Mouse (Mus musculus) liver, embryonic 12.5 days (tissue): ENCODE measurements around the gene Arpc2. TPM values are rescaled to one million over a fixed set of nuclear protein-coding genes. Genes with fewer than 3 reads are reported as not detected.

ENCODE experiments used
- ATAC-seq: fragments of 200-750 bp; cut with Nextera tagmentation; 2 replicates; pipeline ENCODE4 v1.8.0; 2017; ENCODE audit warnings: moderate number of reproducible peaks, mild to moderate bottlenecking, moderate library complexity
- H3K27ac ChIP-seq: fragments of 300-500 bp; sonication (generic); 2 replicates; pipeline ENCODE4 v1.5.1; 2016; ENCODE audit warnings: mild to moderate bottlenecking
- H3K27me3 ChIP-seq: fragments of 300-500 bp; sonication (generic); replicated peaks from 2 replicates; pipeline ENCODE4 v1.6.1; 2016; ENCODE audit warnings: mild to moderate bottlenecking, moderate library complexity
- H3K36me3 ChIP-seq: fragments of 300-500 bp; sonication (generic); 2 replicates; pipeline ENCODE4 v1.6.1; 2016; ENCODE audit warnings: mild to moderate bottlenecking, moderate library complexity
- H3K4me1 ChIP-seq: fragments of 300-500 bp; sonication (generic); 2 replicates; pipeline ENCODE4 v1.6.1; 2016
- H3K4me2 ChIP-seq: fragments of 300-500 bp; sonication (generic); 2 replicates; pipeline ENCODE4 v1.6.1; 2016; ENCODE audit warnings: mild to moderate bottlenecking, moderate library complexity
- H3K4me3 ChIP-seq: fragments of 300-500 bp; sonication (generic); 2 replicates; pipeline ENCODE4 v1.5.1; 2016; ENCODE audit warnings: mild to moderate bottlenecking, moderate library complexity
- H3K9ac ChIP-seq: fragments of 300-500 bp; sonication (generic); 2 replicates; pipeline ENCODE4 v1.6.1; 2016; ENCODE audit warnings: mild to moderate bottlenecking, moderate library complexity
- H3K9me3 ChIP-seq: fragments of 300-500 bp; sonication (generic); replicated peaks from 2 replicates; pipeline ENCODE4 v1.6.1; 2016; ENCODE audit warnings: mild to moderate bottlenecking, moderate library complexity
- WGBS: fragments of 180-500 bp; shearing (Covaris S2); methylation state at CpG from one replicate; pipeline ENCODE4 v1.1.7; 2016; ENCODE audit not compliant: insufficient replicate concordance; 5-methylcytosine and 5-hydroxymethylcytosine counted together
- polyA plus RNA-seq: library from polyadenylated mRNA; unstranded; fragments of >200 nt; fragmentation: Nextera tagmentation; extraction: Ambion mirVana; gene quantifications from 2 replicates; pipeline ENCODE4 v1.2.1, GENCODE M21; 2016

The Arpc2 gene
- polyA plus RNA-seq, 1 experiment from 2014 or later, result 268 TPM

DNA sequence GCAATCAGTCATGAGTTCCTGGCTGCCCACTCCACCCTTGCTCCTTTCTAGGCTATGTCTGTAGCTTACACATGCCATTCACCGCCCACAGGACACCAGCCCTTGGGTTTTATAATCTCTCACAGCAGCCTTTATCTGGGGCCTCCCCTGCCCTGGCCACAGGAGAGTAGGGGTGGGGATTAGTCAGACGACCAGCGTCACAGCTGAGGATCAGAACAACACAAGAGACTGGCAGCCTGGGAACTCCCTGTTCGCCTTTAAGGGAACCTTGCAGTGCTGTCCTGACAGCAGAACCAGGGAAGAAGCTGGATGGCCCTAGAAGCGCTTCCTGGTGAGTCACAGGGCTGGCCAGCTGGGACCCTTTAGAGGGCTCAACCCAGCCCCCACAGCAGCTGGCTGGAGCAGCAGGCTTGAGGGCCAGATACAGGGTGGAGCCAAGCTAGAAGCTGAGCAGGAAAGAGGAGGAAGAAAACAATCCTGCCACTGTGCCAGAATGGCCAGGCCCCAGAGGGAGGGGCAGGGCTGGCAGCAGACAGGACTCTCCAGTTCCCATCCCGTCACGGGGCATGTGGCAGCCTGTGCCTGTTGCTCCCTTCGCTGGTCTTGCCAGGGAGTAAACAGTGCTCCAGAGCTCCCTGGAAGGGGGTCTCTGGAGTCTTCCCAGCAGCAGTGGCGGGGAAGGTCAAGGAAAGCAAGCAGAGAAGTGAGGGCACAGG lies 59.7 kb downstream of the Arpc2 start:
- Histone ChIP-seq H3K9me3 (no peaks in the 10 kb centered on the region), H3K4me1 (peaks cover 80% of the 10 kb centered on the region), H3K27me3 (no peaks in the 10 kb centered on the region), H3K36me3 (peaks cover 41% of the 10 kb centered on the region), H3K4me2 (peak overlapping the region; percentile 87), H3K27ac (peak overlapping the region; percentile 99), H3K4me3 (peak overlapping the region; percentile 62), H3K9ac (peak overlapping the region; percentile 78)
- 14% methylated on average over 9 of the region's 9 CpGs for WGBS
- peak; percentile 97 for ATAC-seq

DNA sequence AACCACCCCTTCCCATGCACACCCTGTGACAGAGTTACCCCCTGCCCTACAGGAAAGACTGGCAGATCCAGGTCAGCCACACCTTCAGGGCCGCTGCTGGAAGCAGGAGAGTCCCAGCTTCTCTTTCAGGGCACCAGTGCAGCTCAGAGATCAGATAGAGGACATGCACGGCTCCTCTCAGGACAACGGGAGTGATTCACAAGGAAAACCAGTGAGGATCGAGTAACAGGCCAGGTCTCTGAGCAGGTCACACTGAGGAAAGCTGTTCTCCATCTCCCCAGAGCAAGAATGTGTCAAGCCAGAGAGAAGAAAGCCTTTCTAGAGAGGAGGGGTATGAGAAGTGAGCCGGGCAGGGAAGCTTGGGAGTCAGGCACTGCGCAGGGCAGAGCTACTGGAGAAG lies 60.6 kb downstream of the Arpc2 start:
- 54% methylated on average over 6 of the region's 6 CpGs for WGBS

DNA sequence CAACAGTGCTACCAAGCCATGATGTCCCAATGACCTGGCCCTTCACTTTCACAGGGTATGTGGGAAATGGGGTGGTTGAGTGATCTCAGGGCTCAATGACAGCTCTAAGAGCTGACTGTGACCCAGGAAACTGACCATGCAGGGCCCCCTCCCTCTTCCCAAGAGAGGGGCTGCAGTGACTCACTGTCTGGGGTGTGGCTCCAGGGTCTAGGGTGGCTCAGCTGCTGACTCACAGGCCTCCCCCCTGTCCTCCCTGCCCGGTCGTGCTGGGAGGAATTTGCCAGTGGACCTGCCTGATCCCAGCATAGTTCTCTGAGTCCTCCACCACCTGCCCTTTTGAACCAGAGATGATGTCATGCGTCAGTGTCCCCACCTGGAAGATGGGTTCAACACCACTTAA lies 61.4 kb downstream of the Arpc2 start:
- peak overlapping the region; percentile 62; the same call in 1 of the 2 replicates for H3K4me3 ChIP-seq
- no peaks in the 10 kb centered on the region for H3K9me3 ChIP-seq
- H3K9ac ChIP-seq, result peak overlapping the region; percentile 78; the same call in 1 of the 2 replicates
- peak overlapping the region; percentile 99 for H3K27ac ChIP-seq
- H3K27me3 ChIP-seq, result no peaks in the 10 kb centered on the region
- 42% methylated on average over 3 of the region's 3 CpGs for WGBS
- no peak for ATAC-seq
- peak overlapping the region; percentile 87 for H3K4me2 ChIP-seq
- H3K36me3 ChIP-seq, result peaks cover 24% of the 10 kb centered on the region
- H3K4me1 ChIP-seq, result peaks cover 90% of the 10 kb centered on the region

More for the DNA sequence above, 60.6 kb downstream of the Arpc2 start:
- Histone ChIP-seq H3K9me3 (no peaks in the 10 kb centered on the region), H3K9ac (peak overlapping the region; percentile 78), H3K4me1 (peaks cover 83% of the 10 kb centered on the region), H3K27ac (peak overlapping the region; percentile 99), H3K36me3 (peaks cover 32% of the 10 kb centered on the region), H3K4me3 (peak overlapping the region; percentile 62), H3K27me3 (no peaks in the 10 kb centered on the region), H3K4me2 (peak overlapping the region; percentile 87)
- ATAC-seq, result no peak

DNA sequence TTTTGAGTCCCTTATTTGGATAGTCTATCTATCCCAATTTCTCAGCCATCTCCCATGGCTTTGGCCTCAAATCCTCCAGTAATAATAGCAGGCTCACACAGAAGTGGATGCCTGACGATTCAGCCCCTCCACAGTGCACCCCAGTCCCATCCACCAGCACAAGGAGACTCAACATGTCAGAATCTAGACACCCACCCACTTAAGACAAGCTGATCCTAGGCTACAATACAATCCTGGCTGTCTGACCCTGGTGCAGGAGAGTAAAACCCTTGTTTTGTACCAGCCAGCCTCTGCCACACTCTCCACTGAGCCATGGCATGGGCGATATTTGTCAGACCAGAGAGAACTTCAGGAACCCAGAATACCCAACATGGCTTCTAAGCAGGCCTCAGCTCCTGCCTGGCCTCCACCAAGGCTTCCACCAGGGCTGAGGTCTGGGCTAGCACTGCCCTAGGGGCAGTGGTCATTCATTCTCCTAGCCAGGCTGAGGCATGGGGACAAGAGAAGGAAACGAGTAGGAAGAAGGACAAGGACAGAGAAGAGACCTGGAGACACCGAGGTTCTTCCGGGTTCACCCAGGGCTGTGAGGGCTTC lies 62.4 kb downstream of the Arpc2 start:
- ATAC-seq, result no peak
- H3K9ac ChIP-seq, result no peak overlapping the region
- H3K4me2 ChIP-seq, result no peak overlapping the region

DNA sequence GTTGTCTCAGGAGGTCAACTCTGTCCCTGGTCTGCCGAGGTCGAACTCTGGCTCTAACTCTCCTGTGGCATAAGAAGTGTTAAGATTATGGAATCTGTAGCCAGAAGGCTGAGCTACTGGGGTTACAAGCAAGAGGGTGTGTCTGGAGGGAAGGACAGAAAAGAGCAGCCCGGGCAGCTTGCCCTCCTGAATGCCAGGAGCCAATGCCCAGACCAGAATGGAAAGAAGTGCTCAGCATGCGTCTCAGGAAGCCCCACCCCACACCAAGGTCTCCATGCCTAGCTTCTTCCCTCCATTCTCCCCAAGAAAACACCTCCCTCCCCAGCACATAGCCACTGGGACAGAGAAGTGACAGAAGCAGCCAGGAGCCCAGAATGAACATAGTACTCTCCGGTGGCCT lies 63.1 kb downstream of the Arpc2 start:
- Histone ChIP-seq H3K27ac (no peak overlapping the region), H3K9me3 (no peaks in the 10 kb centered on the region), H3K4me2 (no peak overlapping the region), H3K9ac (peak overlapping the region; percentile 31; the same call in 1 of the 2 replicates), H3K4me3 (no peak overlapping the region), H3K36me3 (peaks cover 8% of the 10 kb centered on the region), H3K27me3 (no peaks in the 10 kb centered on the region), H3K4me1 (peaks cover 96% of the 10 kb centered on the region)
- ATAC-seq, result no peak
- 74% methylated on average over 5 of the region's 5 CpGs for WGBS

More for the DNA sequence above, 62.4 kb downstream of the Arpc2 start:
- Histone ChIP-seq H3K4me3 (no peak overlapping the region), H3K4me1 (peaks cover 98% of the 10 kb centered on the region), H3K27me3 (no peaks in the 10 kb centered on the region), H3K36me3 (peaks cover 15% of the 10 kb centered on the region), H3K9me3 (no peaks in the 10 kb centered on the region), H3K27ac (peak overlapping the region; percentile 99; the same call in 1 of the 2 replicates)
- WGBS, result 82% methylated on average over 5 of the region's 5 CpGs

DNA sequence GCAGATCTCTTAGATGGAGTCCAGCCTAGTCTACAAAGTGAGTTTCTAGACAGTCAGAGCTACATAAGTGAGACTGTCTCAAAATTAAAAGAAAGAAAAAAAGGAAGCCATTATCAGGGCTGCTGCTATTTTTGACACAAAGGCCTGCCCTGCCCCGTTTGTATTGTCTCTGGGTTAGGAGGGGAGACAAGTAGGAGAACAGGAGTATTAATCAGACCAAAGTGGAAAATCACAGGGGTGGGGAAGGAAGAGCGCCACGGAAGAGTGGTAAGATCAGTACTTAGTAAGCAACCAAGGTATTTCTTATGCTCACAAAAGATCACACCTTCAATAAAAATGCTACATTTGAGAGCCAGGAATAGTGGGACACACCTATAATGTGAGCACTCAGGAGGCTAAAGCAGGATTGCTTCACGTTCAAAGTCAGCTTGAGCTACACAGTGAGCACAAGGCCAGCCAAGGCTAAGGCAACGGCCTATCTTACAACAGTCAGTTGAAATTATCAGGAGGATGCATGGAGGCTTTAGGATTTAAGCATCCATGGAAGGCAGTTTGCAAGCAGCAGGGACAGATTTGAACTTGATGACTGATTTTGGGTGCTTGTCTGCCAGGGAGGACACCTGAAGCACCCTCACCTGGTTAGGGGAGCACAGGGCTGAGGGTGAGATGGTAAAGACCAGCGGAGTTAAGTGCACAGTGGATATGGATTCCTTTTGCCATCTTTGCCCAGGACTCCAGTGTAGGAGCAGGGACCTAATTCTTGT lies 64.6 kb downstream of the Arpc2 start:
- Histone ChIP-seq H3K4me3 (no peak overlapping the region), H3K9me3 (no peaks in the 10 kb centered on the region), H3K4me1 (peaks cover 91% of the 10 kb centered on the region), H3K36me3 (no peaks in the 10 kb centered on the region), H3K27me3 (no peaks in the 10 kb centered on the region), H3K9ac (no peak overlapping the region), H3K27ac (0 out of 2 replicates have a peak overlapping the region, but pooled peaks have one; percentile 9), H3K4me2 (no peak overlapping the region)
- no peak for ATAC-seq
- WGBS, result 56% methylated on average over 6 of the region's 6 CpGs

DNA sequence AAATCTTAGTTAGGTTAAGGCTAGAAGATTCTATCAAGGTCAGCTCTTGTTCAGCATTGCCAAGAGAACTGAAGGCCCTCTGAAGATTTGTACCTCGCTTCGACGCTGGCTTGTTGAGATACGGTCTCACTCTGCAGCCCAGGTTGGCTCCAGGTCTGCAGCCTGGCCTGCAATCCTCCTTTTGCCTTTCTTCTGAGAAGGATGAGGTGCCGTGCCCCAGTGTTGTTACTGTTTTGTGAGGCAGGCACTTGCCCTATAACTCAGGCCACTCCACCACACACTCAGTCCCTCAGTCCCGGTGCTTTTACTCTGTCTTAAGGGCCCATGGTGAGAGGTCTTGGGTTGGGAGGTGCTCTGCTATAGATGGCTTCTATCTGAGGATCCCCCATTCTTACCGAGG lies 66.3 kb downstream of the Arpc2 start:
- Histone ChIP-seq H3K36me3 (no peaks in the 10 kb centered on the region), H3K4me3 (no peak overlapping the region), H3K4me1 (peaks cover 77% of the 10 kb centered on the region), H3K4me2 (no peak overlapping the region), H3K27ac (peak overlapping the region; percentile 32; the same call in 1 of the 2 replicates), H3K27me3 (no peaks in the 10 kb centered on the region), H3K9me3 (no peaks in the 10 kb centered on the region), H3K9ac (no peak overlapping the region)
- ATAC-seq, result no peak
- WGBS, result 82% methylated on average over 7 of the region's 7 CpGs

DNA sequence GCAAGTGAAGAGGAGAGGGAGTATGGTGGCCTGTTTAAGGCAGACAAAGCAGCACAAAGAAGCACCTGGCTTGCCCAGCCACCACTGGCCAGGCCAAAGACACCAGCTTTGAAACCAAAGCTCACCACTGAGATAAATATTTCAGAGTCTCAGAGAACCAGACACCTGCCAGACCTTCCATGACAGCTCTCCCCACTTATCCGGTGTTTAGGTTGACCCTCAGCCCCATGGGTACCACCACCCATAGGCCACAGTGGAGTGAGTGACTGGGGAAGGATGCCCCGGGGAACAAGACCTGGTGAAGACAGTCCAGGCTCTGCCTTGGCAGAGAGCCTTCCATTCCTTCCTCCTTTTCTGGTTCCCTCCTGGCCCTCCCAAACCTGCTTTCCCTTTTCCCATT lies 67.0 kb downstream of the Arpc2 start:
- Histone ChIP-seq H3K27me3 (no peaks in the 10 kb centered on the region), H3K9ac (no peak overlapping the region), H3K4me1 (peaks cover 77% of the 10 kb centered on the region), H3K9me3 (no peaks in the 10 kb centered on the region), H3K36me3 (no peaks in the 10 kb centered on the region), H3K4me3 (peak overlapping the region; percentile 71; the same call in 1 of the 2 replicates), H3K27ac (peak overlapping the region; percentile 32; the same call in 1 of the 2 replicates), H3K4me2 (peak overlapping the region; percentile 95)
- 73% methylated on average over 2 of the region's 2 CpGs for WGBS
- ATAC-seq, result no peak

DNA sequence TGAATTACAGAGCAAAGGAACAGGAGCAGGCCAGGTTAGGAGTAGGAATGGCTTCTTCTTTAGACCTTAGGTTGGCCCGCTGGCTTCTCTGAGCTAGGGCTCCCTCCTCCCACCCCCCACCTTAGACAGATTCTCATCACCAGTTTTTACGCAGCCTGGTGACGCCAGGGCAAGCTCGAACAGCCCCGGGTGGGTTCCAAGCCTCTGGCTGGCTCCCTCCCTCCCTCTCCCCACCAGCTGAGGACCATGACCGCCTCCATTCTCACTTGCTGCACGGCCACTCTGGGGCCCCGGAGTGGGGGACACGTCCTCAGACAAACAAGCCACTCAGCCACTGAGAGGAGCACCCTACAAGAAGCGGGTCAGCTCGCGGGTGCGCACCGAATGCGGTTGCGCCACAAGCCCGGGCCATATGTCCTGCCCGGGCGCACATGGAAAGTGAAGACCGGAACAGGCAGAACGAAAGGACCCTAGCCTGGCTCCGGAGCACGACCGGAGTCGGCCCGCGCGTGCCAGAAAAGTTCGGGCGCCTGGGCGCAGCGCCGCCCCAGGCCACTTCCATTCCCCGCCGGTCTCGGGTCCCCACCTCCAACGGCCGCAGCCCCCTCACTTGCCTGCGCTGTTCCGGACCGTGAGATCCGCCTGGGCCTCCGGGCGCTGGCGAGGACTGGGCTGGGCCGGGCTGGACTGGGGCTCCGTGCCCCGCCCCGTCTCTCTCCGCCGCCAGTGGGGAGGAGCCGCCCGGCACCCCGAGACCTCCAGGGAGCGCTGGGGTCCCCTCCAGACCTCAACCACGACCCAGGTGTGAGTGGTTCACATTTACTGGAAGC lies 67.8 kb downstream of the Arpc2 start:
- ATAC-seq, result peak; percentile 90
- Histone ChIP-seq H3K27ac (peak overlapping the region; percentile 76), H3K9me3 (no peaks in the 10 kb centered on the region), H3K9ac (peak overlapping the region; percentile 87), H3K4me1 (peaks cover 75% of the 10 kb centered on the region), H3K27me3 (no peaks in the 10 kb centered on the region), H3K36me3 (no peaks in the 10 kb centered on the region), H3K4me2 (peak overlapping the region; percentile 95), H3K4me3 (peak overlapping the region; percentile 71)
- under 1% methylated on average over 56 of the region's 56 CpGs for WGBS

DNA sequence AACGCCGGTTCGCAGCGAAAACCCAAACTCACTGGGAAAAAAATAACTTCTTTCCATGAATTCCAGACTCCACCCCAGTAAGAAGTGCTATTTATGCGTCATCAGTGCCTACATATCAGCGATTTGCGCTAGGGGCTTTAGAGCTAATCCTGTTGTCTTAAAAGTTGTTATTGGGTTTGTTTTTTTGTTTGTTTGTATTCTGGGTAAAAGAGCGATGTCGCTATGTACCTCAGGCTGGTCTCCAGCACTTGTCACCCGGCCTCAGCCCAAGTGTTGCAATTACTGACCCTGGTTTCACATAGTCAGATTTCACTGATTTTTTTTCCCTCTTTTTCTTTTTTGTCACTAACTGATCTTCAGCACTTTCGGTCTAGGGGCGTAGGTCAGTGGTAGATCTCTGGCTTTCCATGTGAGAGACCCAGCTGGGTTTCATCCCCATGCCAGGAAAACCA lies 68.5 kb downstream of the Arpc2 start:
- Histone ChIP-seq H3K27ac (peak overlapping the region; percentile 76), H3K4me1 (peaks cover 71% of the 10 kb centered on the region), H3K27me3 (no peaks in the 10 kb centered on the region), H3K9ac (peak overlapping the region; percentile 87), H3K4me3 (peak overlapping the region; percentile 71), H3K4me2 (peak overlapping the region; percentile 95), H3K36me3 (no peaks in the 10 kb centered on the region), H3K9me3 (no peaks in the 10 kb centered on the region)
- ATAC-seq, result peak; percentile 21; the same call in 1 of the 2 replicates
- 8% methylated on average over 12 of the region's 12 CpGs for WGBS

DNA sequence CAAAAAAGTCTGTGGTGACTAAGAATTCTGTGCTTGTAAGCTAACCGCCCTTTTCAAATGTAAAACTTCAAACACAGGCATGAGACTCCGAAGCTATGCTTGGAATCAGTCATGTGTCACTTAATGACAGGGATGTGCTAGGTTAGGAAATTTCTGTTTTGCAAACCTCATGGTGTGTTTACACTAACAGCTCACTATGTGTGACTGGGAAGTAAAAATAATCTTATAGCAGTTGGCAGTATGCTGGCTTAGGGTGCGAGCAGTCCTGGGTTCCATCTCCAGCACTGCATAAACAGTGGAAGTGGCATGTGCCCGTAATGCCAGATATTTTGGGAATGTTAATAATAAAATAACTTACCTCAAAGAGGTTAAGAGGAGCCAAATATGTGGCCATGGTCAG lies 69.1 kb downstream of the Arpc2 start:
- Histone ChIP-seq H3K27me3 (no peaks in the 10 kb centered on the region), H3K27ac (no peak overlapping the region), H3K4me3 (no peak overlapping the region), H3K9me3 (no peaks in the 10 kb centered on the region), H3K4me1 (peaks cover 69% of the 10 kb centered on the region), H3K4me2 (no peak overlapping the region), H3K36me3 (no peaks in the 10 kb centered on the region), H3K9ac (no peak overlapping the region)
- ATAC-seq, result no peak
- 69% methylated on average over 4 of the region's 4 CpGs for WGBS
